ENCODE assay signal across 8 mouse cellular contexts in the genomic region with DNA sequence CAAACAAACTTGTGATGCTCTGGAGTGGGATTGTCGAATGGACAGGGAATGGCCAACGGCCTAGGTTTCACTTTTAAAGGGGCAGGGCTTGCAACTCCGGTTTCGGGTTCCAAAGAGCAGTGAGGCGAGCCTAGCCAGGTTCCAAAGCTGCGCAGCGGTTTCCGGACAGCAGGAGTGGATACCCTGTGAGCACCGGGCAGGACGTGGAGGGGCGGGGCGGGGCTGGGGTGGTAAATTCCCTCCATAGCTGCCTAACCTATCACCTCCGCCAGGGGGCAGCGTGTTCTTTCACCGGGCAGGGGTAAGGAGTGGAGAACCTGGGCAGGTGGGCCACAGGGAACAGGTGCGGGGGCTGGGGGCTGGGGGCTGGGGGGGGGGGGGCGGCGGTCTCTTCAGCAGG. TPM values are rescaled to one million over a fixed set of nuclear protein-coding genes. Genes with fewer than 3 reads are reported as not detected.
A peak's percentile ranks its signal among the peaks of the same experiment; 100 is the strongest.
DNase-seq lines count a peak whose midpoint lies in the region; ATAC-seq and TF ChIP-seq lines count a peak whose summit lies in the region.

A gene (plus strand): TSS at position 112 of the 400 bp plus-strand sequence.

- no peak for ATAC-seq in forebrain, embryonic 12.5 days (ENCODE audit: low FRiP score)

- H3K36me3 ChIP-seq in forebrain, embryonic 12.5 days (replicated peaks) = no peaks in the 10 kb centered on the region
- no peaks in the 10 kb centered on the region for H3K36me3 ChIP-seq in small intestine, adult 2 months (ENCODE audit: control insufficient read depth, insufficient read depth, low read length)

- H3K4me2 ChIP-seq in forebrain, embryonic 12.5 days = peak within 1 kb of the TSS; percentile 87

- intact Hi-C loops in heart, postnatal 25 days (cut with DNase I) = loop anchor here (2.0 kb wide), 1 partner anchor 23 kb away; a partner anchor contains a TSS

- no peaks in the 10 kb centered on the region for H3K9me3 ChIP-seq in forebrain, embryonic 12.5 days

- DNase-seq in CD4-positive, CD25-positive, alpha-beta regulatory T cell, adult 2 months (ENCODE audit: low read depth, low spot score) = peak; percentile 87
- DNase-seq in adrenal gland, adult 18-20 months (ENCODE audit: low spot score in 2 of 2) = peak; percentile 65 to 78
- DNase-seq in heart, postnatal 25 days (ENCODE audit: low spot score) = peak; percentile 20
- peak; percentile 62 for DNase-seq in large intestine, adult 2 months (ENCODE audit: low read depth, low spot score)
- DNase-seq in lung, postnatal 10 days = peak; percentile 78
- no peak for DNase-seq in frontal cortex, postnatal 14 days (ENCODE audit: low spot score in 2 of 2)

- H3K4me3 ChIP-seq in forebrain, embryonic 12.5 days (replicated peaks) = peak within 1 kb of the TSS; percentile 86
- H3K4me3 ChIP-seq in small intestine, adult 2 months (ENCODE audit: low read depth, low read length) = peak within 1 kb of the TSS; percentile 57

- TF ChIP-seq CTCF in small intestine, adult 2 months (IDR thresholded peaks at IDR 0.05; ENCODE audit: extremely low read depth, insufficient read length, insufficient replicate concordance, low read depth, low read length) = peak; percentile 54; the same call in 1 of the 2 replicates

- no peak within 1 kb of the TSS for H3K27ac ChIP-seq in forebrain, embryonic 12.5 days
- no peak within 1 kb of the TSS; the same call in 1 of the 2 replicates for H3K27ac ChIP-seq in small intestine, adult 2 months (ENCODE audit: insufficient read depth, low read depth, low read length)

- H3K9ac ChIP-seq in forebrain, embryonic 12.5 days = peak within 1 kb of the TSS; percentile 29

- H3K4me1 ChIP-seq in forebrain, embryonic 12.5 days = peaks cover 47% of the 10 kb centered on the region
- peaks cover 7% of the 10 kb centered on the region for H3K4me1 ChIP-seq in small intestine, adult 2 months (ENCODE audit: control insufficient read depth, insufficient read depth, insufficient read length, low read length)

- H3K27me3 ChIP-seq in forebrain, embryonic 12.5 days = peaks cover 19% of the 10 kb centered on the region
- H3K27me3 ChIP-seq in small intestine, adult 2 months (ENCODE audit: control insufficient read depth, insufficient read depth, low read length) = no peaks in the 10 kb centered on the region

- TF ChIP-seq POLR2A in small intestine, adult 2 months (IDR thresholded peaks at IDR 0.05; ENCODE audit: low read depth, low read length) = no peak

- WGBS in forebrain, embryonic 12.5 days = 4% methylated on average over 16 of the region's 18 CpGs
- WGBS in large intestine, adult 2 months = 2% methylated on average over 16 of the region's 18 CpGs
- WGBS in small intestine, adult 2 months = 2% methylated on average over 16 of the region's 18 CpGs

RNA-seq across cellular contexts. Expression of the gene that starts here (rescaled TPM):
- 10 to 100 TPM; 30.3 to 68.9 TPM for total RNA-seq in adrenal gland, adult 18-20 months (2021)
- 17.6 and 19.3 TPM in 2 replicates for polyA plus RNA-seq in forebrain, embryonic 12.5 days (2016; fragmentation: Nextera tagmentation; extraction: Ambion mirVana)
- 10 to 100 TPM; 18.4 to 19.8 TPM for total RNA-seq in heart, postnatal 25 days (2021)
- 27.6 and 31.8 TPM in 2 replicates for polyA plus RNA-seq in large intestine, adult 2 months (2012; rRNA removed)
- polyA plus RNA-seq in small intestine, adult 2 months (2012; rRNA removed) = 12.1 and 34.1 TPM in 2 replicates

Comparison
In these comparisons a context has a peak if more than half of its experiments do, and no peak if none do; other contexts are left out.
1. DNase-seq: peak in CD4-positive, CD25-positive, alpha-beta regulatory T cell, adult 2 months (single experiment), adrenal gland, adult 18-20 months (2 of 2), heart, postnatal 25 days (single experiment), large intestine, adult 2 months (single experiment) and lung, postnatal 10 days (single experiment); none in frontal cortex, postnatal 14 days (0 of 2).